Mouse (Mus musculus): Measurements from ENCODE around the gene Plekhd1. TPM values are rescaled to one million over a fixed set of nuclear protein-coding genes. Genes with fewer than 3 reads are reported as not detected.

Gene Plekhd1
- total RNA-seq, 2 experiments from 2014 or later: not detected

DNA sequence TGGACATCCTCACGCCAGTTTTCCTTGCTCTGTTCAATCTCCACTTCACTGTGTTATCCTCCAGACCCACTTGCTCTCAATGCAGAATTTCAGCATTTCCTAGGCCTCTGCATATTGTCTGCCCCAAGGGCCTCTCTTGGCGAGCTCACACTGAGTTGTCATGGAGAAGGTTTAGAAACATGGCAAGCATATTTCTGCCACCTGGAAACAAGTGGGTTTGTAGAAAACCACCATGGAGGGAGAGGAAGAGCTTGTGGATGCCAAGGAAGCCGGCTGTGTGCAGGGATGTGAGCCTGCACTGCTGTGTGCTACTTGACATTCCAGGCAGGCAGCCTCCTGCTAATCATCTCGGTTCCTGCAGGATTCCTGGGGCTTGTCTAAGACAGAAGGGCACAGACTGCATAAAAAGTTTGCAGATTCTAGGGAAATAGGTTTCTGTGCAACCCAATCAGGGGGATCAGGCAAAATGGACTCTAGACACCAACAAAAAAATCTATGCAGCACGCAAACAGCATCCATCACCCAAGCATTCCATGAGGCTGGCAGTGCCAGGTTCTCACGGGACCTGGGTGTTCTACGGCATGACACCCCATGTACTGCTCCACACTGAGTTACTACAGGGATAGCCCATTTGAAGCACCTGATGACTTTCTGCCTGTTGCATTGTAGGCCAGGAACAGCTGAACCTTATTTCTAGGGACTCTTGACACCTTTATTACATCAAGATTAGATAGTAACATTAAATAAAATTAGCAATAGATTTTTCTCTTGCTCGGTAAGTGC is 53.8 kb downstream of the Plekhd1 start:
- DNase-seq (ENCODE audit: low spot score in 2 of 2): no peak

DNA sequence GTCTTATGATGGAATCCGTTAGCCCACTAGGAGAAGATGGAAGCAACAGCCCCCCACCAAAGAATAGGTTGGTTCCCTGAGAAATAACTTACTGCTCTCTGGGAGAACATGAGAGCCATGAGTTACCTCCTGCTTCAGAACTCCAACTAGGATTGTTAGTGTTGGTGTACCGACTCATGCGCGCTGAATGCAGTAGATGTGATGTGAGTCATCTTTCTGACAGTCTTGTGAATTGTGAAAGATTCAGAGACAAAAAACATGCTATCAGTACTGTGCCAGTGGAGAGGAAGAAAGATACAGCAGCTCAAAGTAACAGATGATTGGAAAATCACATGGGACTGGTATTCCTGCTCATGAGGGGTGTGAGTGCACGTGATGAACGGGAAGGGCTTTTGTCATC is 59.2 kb downstream of the Plekhd1 start:
- no peak for DNase-seq (ENCODE audit: low spot score in 2 of 2)

DNA sequence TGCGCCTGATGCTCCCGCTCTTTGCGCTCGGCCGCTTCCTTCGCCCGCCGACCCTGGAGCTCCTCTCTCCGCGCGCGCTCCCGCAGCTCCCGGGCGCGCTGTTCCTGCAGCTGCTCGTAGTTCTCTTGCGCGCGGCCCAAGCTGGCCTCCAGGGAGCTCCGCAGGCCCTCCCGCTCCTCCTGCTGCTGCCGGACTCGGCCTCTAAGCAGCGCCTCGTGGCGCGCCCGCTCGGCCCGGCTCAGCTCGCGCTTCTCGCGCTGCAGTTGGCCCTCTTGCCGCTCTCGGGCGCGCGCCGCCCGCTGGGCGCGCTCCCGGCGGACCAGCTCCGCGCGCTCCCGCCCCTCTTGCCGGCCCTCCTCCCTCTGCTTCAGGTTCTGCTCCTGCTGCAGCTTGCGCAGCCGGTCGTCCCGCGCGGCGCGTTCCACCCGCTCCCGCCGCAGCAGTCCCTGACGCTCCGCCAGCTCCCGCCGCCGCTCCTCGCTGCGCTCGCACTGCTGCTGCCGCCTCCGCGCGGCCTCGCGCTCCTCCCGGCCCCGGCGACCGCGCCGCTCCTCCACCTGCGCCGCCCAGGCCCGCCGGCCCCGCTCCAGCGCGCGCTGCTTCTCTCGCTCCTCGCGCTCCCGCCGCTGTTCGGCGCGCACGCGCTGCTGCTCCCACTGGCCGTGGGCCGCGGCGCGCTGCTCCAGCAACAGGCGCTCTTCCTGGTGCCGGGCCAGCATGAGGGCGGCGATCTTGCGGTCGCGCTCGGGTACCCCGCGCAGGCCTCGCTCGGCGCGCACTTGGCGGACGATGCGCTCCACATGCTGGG is 65.6 kb downstream of the Plekhd1 start:
- DNase-seq (ENCODE audit: low spot score in 2 of 2): peak; percentile 57

DNA sequence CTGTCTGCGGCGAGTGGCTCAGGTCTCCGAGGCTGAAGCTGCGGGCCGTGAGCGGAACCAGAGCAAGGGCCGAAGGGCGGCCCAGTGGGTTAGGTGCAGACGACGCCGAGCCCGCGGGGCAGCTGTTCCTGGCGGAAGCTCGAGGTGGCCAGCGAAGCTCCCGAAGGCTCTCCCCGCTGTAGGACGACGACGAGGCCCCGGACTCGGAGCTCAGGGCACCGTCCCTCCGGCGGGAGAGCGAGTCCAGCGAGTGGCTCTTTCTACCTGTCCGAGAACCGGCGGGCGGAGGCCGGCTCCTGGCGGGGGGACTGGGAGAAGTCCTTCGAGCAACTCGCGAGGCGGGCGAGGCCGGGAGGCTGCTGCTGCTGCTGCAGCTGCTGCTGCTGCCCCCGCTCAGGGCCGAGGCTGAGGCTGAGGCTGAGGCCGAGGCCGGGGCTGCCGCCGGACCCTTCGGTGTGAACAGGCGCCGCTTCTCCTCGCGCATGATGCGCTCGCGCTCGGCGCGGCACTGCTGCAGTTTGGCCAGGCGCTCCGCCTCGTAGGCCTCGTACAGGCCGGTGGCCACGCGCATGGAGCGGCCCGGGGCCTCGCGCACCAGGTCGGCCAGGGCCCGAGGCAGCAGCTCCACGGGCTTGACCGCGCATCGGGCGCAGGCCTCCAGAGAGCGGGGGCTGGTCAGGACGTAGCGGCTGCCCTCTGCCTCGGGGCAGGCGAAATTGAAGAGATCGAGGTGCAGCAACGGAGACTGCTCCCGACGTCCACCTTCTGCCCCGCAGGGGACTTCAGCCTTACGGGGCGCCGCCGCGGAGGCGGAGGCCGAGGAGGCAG is 66.4 kb downstream of the Plekhd1 start:
- peak in 1 of 2 experiments; percentile 8 for DNase-seq (ENCODE audit: low spot score in 2 of 2)

DNA sequence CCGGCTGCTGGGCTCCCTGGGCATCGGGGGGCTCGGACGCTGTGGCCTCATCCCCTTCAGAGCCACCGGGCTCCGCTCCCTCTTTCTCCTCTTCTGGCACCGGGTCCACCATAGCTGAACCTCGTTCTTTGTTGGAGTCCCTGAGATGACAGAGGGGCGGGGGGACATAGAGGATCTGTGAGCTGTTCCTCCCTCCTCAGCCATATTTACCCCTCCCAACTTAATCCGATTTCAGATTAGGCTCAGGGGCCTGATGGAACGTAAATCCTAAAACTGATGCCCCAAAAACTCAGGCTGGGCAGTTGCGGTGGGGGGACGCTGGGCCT is 67.0 kb downstream of the Plekhd1 start:
- no peak for DNase-seq (ENCODE audit: low spot score in 2 of 2)

DNA sequence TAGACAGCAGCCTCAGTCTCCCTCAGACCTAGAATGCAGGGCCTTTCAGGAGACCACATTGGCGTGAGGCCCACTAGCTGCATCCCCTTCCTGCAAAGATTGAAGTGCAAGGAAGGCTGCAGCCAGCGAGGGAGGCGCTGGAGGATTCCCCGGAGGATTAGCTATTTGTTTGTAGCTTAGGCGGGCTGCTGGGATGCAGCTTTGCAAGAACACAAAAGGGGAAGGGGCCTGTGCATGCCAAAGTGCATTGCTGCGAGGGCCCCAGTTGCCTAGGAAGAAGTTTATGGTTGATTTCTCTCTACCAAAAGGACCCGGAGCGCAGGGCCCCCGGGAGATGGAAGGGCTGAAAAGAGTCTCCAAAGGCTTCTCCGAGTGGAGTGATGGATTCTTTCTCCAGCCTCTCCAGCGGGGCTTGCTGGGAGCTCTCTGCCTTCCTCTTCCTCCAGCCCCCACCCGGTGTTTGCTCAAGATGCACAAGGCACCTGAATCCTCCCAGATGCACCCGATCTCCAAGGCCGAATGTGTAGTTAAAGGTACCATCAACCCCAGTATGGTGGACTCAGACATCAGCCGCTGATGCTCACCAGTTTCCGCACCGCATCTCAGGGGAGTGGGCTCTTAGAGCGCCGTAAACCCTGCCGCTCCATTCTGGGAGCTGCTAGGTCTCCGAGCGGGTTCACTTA is 67.5 kb downstream of the Plekhd1 start:
- no peak for DNase-seq (ENCODE audit: low spot score in 2 of 2)

DNA sequence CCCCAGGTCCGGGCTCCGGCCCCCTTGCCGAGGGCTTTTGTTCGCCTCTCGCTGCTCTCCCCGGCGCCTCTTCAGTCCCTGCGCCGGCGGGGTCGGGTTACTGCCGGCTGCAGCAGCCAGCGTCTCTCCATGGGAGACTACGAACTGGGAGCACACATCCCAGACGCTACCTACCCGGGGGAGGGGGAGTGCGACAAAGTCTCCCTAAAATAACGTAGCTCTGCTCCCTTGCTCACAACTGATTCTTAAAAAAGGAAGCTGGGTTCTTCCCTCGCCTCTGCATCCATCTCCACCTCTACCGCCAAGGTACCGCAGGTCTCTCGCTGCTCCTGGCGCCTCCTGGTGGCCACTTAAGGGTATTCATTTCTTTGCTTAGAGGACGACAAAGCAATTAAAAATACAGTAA is 68.0 kb downstream of the Plekhd1 start, which contains the start of gene Ccdc177:
TSS of gene Ccdc177 (minus strand) at position 292 of the 406 bp plus-strand sequence.
- peak; percentile 63 to 71 for DNase-seq (ENCODE audit: low spot score in 2 of 2)

DNA sequence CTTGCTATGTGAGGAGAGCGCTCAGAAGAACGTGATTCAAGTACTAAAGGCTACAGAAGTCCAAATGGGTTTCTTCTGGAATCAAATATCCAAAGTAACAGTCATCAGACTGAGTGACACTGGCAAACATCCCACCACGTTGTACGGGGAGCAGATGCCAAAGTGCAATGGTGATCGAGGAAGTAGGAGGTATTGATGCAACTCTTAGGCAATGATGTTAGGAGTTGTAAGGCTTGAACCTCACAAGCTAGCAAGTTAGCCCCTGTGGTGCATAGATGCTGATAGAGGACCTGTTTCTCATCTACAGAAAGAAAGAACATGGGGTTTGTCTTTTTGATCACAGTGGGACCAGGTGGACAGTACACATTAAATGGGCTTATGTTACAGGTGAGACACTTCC is 70.6 kb downstream of the Plekhd1 start:
- DNase-seq (ENCODE audit: low spot score in 2 of 2): no peak

DNA sequence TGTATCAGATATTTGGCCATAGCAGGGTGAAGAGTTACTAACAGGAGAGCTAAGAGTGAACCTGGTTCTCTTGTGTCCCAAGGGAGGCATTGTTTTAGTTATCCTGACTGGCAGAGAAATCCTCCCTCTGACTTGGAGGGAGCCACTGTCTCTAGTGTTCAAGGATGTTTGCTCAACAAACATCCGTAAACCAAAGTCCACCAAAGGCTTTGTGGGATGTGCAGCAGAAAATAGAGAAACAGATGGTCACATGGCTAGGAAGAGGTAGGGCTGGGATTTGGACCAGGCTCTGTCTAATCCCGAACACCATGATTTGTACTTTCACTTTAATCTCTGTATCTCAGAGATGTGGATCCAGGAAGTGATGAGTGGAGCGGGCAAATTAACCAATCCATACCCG is 71.7 kb downstream of the Plekhd1 start:
- DNase-seq (ENCODE audit: low spot score in 2 of 2): no peak

DNA sequence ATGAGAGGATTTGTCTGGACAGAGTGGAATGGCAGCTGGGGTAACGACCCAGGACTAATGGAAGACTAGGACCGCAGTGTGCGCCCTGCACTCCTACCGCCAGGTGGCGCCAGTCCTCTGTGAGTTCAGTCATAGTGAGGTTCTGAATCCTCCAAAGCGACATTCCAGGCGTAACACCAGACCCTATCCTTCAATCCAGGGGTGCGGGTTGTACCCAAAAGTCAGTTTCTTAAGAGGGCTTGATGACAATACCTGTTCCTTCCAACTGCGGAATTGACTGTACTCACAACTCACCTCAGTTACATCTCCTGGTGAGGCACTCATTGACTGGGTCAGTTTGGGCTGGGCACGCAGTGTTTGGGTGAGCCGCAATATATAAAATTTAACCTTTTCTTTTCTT is 77.3 kb downstream of the Plekhd1 start:
- DNase-seq (ENCODE audit: low spot score in 2 of 2): peak; percentile 80

Other genes starting within 250 kb of the Plekhd1 start
- gene Exd2, start 229.5 kb upstream of the Plekhd1 start, total RNA-seq (2021): 10 to 100 TPM; 20.5 to 22.3 TPM
- gene Galnt16, start 174.3 kb upstream of the Plekhd1 start, total RNA-seq (2021): 10 to 100 TPM in 1 of 2 experiments, 1 to 10 TPM in 1; 8.9 to 10.3 TPM
- 10 to 100 TPM; 39.8 to 50.0 TPM for gene Slc39a9, start 48.7 kb upstream of the Plekhd1 start, total RNA-seq (2021)
- gene Erh, start 48.2 kb upstream of the Plekhd1 start, total RNA-seq (2021): 10 to 100 TPM; 41.4 to 54.2 TPM
- gene Ccdc177, start 68.1 kb downstream of the Plekhd1 start, total RNA-seq (2021): not detected
- 10 to 100 TPM; 48.2 to 56.2 TPM for gene Susd6, start 97.9 kb downstream of the Plekhd1 start, total RNA-seq (2021)

Measured in adrenal gland, adult 18-20 months (tissue).